Mouse (Mus musculus) midbrain, embryonic 11.5 days (tissue): ENCODE measurements around the gene Greb1. TPM values are rescaled to one million over a fixed set of nuclear protein-coding genes. Genes with fewer than 3 reads are reported as not detected.

Source experiments
- ATAC-seq: fragments of 200-750 bp; cut with Nextera tagmentation; 2 replicates; pipeline ENCODE4 v1.8.0; 2017; ENCODE audit warnings: moderate TSS enrichment, moderate library complexity; ENCODE audit not compliant: low FRiP score
- DNase-seq: peaks from one replicate; pipeline ENCODE4 v3.0.0; 2015; ENCODE audit warnings: low spot score; ENCODE audit errors: missing footprints
- H3K27ac ChIP-seq: fragments of 300-500 bp; sonication (generic); 2 replicates; pipeline ENCODE4 v1.5.1; 2014; ENCODE audit warnings: low read depth, low read length
- H3K27me3 ChIP-seq: fragments of 300-500 bp; sonication (generic); 2 replicates; pipeline ENCODE4 v1.6.1; 2014; ENCODE audit warnings: mild to moderate bottlenecking, low read length, moderate library complexity, mixed read lengths; ENCODE audit not compliant: control insufficient read depth, insufficient read depth
- H3K36me3 ChIP-seq: fragments of 300-500 bp; sonication (generic); 2 replicates; pipeline ENCODE4 v1.6.1; 2014; ENCODE audit warnings: mild to moderate bottlenecking, low read length, moderate library complexity, mixed read lengths; ENCODE audit not compliant: control insufficient read depth, insufficient read depth
- H3K4me1 ChIP-seq: fragments of 300-500 bp; sonication (generic); 2 replicates; pipeline ENCODE4 v1.6.1; 2014; ENCODE audit warnings: low read length; ENCODE audit not compliant: control insufficient read depth, insufficient read depth
- H3K4me2 ChIP-seq: fragments of 300-500 bp; sonication (generic); 2 replicates; pipeline ENCODE4 v1.6.1; 2014; ENCODE audit warnings: mild to moderate bottlenecking, moderate library complexity
- H3K4me3 ChIP-seq: fragments of 300-500 bp; sonication (generic); 2 replicates; pipeline ENCODE4 v1.5.1; 2014; ENCODE audit warnings: low read depth, low read length
- H3K9ac ChIP-seq: fragments of 300-500 bp; sonication (generic); 2 replicates; pipeline ENCODE4 v1.6.1; 2014; ENCODE audit warnings: low read length
- H3K9me3 ChIP-seq: fragments of 300-500 bp; sonication (generic); 2 replicates; pipeline ENCODE4 v1.6.1; 2016; ENCODE audit warnings: low read length; ENCODE audit not compliant: control insufficient read depth
- WGBS: fragments of 180-500 bp; shearing (Covaris S2); extraction: QIAGEN DNeasy Blood & Tissue Kit; methylation state at CpG from one replicate; pipeline ENCODE4 v1.1.7; 2014; 5-methylcytosine and 5-hydroxymethylcytosine counted together
- microRNA-seq: library from miRNA; unstranded; fragments of <30 nt; microRNA quantifications from one replicate; pipeline ENCODE4, GENCODE M21; 2017
- polyA plus RNA-seq: library from polyadenylated mRNA; unstranded; fragments of >200 nt; fragmentation: Nextera tagmentation; extraction: Ambion mirVana; gene quantifications from 2 replicates; pipeline ENCODE4 v1.2.1, GENCODE M21; 2014

The Greb1 gene
- polyA plus RNA-seq, 1 experiment from 2014 or later: 15.4 TPM

DNA sequence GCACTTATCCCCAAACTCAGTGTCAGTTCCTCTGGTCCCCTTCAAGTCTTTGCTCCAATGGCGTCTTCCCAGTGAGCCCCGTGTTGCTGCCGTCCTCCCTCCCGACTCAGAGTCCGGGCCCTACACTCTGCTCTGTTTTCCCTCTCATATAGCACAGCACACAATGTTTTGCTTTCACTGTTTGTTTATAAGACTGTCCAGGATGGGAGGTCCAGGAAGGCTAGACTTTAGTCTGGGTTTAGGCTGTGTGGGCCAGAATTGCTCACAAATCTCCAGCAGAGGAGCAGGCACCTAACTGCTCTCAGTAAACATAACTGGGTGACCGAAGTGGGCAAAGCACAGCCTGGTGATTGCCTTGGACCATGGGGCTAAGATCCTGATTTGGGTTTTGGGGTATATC lies 167.5 kb downstream of the Greb1 start:
- H3K27ac ChIP-seq: no peak overlapping the region
- WGBS: 88% methylated on average over 6 of the region's 6 CpGs
- H3K4me3 ChIP-seq: no peak overlapping the region
- H3K4me1 ChIP-seq: no peaks in the 10 kb centered on the region
- no peak overlapping the region for H3K9ac ChIP-seq
- ATAC-seq (no peak), DNase-seq (no peak)
- H3K27me3 ChIP-seq: no peaks in the 10 kb centered on the region
- no peak overlapping the region for H3K4me2 ChIP-seq
- no peaks in the 10 kb centered on the region for H3K36me3 ChIP-seq
- H3K9me3 ChIP-seq: no peaks in the 10 kb centered on the region

DNA sequence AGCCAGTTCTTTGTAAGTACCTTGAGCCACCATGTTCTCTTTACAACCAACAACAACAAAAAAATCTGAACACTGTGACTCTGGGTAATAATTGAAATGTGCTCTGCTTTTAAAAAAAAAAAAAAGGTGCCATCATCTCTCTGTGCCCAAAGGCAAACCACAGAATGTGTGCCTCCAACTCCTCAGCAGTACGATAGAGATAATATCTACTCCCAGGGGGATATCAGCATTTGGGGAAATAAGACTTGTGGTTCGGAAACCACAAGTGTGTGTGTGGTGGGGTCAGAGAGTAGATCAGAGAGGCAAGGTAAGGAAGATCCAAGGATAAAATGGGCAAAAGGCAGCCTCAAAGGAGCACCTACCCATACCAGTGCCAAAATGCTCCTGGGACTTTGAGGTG lies 169.3 kb downstream of the Greb1 start:
- Histone ChIP-seq H3K4me1 (no peaks in the 10 kb centered on the region), H3K9ac (no peak overlapping the region), H3K4me3 (no peak overlapping the region), H3K27me3 (no peaks in the 10 kb centered on the region), H3K4me2 (no peak overlapping the region), H3K36me3 (no peaks in the 10 kb centered on the region), H3K27ac (no peak overlapping the region), H3K9me3 (no peaks in the 10 kb centered on the region)
- WGBS: 82% methylated on average over 2 of the region's 2 CpGs
- ATAC-seq: no peak
- DNase-seq: no peak

DNA sequence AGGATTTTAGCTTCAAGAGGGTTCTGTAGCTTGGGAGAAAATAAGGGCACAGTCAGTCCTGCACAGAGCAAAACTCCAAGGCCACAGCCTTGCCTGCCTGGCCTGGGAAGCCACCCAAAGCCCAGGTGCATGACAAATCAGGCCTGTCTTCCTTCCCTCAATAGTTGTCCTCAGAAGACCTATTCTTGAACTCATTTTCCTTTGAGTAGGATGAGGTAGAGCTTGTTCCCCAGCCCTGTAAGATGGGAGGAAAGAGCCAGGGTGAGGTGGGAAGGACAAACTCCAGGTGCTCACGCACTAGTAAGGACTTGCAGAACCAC lies 169.9 kb downstream of the Greb1 start:
- Histone ChIP-seq H3K9me3 (no peaks in the 10 kb centered on the region), H3K4me1 (no peaks in the 10 kb centered on the region), H3K4me3 (no peak overlapping the region), H3K4me2 (no peak overlapping the region), H3K27me3 (no peaks in the 10 kb centered on the region), H3K36me3 (no peaks in the 10 kb centered on the region), H3K27ac (no peak overlapping the region), H3K9ac (no peak overlapping the region)
- ATAC-seq (no peak), DNase-seq (no peak)
- WGBS: 91% methylated on average over 1 of the region's 1 CpGs

DNA sequence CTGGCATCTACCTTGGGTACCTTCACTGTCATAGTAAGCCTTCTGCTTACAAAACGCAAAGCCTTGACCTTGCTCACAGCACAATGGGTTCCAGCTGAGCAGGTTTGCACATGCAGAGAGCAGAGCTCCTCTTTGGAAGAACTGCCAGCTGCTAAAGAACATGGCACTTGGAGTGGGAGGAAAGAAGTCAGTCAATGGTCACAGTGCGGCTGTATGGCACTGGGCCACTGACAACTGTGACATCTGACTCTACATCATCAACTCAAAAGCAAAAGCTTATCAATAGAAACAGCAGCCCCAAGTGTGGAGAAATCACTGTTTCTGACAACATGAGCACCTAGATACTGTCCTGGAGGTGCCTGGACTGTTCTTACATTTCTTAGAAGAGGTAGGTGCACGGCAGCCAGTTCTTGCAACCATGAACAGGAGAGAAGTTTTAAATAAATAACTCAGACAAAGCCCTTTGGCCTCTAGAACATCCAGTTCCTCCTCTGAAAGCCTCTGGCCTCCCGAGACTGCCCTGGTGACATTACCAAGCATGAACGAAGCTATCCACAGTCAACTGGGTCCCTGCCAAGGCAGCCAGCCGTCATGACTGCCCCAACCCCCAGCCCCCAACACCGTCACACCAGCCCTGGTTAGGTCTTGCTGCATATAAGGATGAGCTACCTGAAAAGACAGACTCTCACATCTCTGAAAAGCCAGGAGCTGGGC lies 170.4 kb downstream of the Greb1 start:
- 77% methylated on average over 7 of the region's 7 CpGs for WGBS
- no peak for ATAC-seq
- Histone ChIP-seq H3K27ac (no peak overlapping the region), H3K36me3 (no peaks in the 10 kb centered on the region), H3K9ac (no peak overlapping the region), H3K4me2 (no peak overlapping the region), H3K9me3 (no peaks in the 10 kb centered on the region), H3K4me3 (no peak overlapping the region), H3K4me1 (no peaks in the 10 kb centered on the region), H3K27me3 (no peaks in the 10 kb centered on the region)
- no peak for DNase-seq

Small RNA genes lying within 50 kb of the gene (microRNA-seq; reads per million reads assigned to microRNA genes)
- not detected for gene Gm44305

Other genes with a start within 250 kb of the Greb1 start
- gene Lpin1, start 189.9 kb downstream of the Greb1 start, polyA plus RNA-seq: 10.5 and 11.4 TPM in 2 replicates
- gene Ntsr2, start 147.5 kb downstream of the Greb1 start, polyA plus RNA-seq: not detected in 2 replicates
- 83.8 and 85.1 TPM in 2 replicates for gene E2f6, start 10.1 kb upstream of the Greb1 start, polyA plus RNA-seq
- 14.4 and 14.9 TPM in 2 replicates for gene Rock2, start 94.0 kb upstream of the Greb1 start, polyA plus RNA-seq
- 3.0 and 3.1 TPM in 2 replicates for gene Pqlc3, start 199.5 kb upstream of the Greb1 start, polyA plus RNA-seq
- 0.57 and 1.0 TPM in 2 replicates for gene 2410004P03Rik, start 210.8 kb upstream of the Greb1 start, polyA plus RNA-seq